Mouse (Mus musculus) liver (tissue): Measurements from ENCODE around the gene Cyb561d2.

Experiments
- DNase-seq: peaks from one replicate; pipeline ENCODE4 v3.0.0-alpha.2; 2020; ENCODE audit warnings: mixed read lengths

The Cyb561d2 gene

DNA sequence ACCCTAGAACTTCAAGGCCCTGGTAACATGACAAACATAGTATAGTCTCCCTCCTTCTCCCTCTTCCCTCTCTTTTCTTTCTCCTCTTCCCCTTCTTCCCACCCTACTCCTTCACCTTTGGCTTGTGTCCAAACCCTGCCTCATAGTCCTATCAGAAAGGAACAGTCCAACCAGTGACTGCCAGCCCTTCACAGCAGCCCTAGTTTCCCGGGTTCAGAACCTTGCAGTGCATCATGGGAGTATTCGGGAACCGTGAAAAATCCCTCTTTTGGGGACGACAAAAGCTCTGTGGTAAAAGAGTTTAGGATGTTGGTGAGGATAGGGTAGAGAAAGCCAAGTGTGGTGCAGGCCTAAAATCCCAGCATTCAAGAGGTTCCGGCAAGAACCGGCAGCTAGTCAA is 21.7 kb downstream of the Cyb561d2 start:
- no peak for DNase-seq

DNA sequence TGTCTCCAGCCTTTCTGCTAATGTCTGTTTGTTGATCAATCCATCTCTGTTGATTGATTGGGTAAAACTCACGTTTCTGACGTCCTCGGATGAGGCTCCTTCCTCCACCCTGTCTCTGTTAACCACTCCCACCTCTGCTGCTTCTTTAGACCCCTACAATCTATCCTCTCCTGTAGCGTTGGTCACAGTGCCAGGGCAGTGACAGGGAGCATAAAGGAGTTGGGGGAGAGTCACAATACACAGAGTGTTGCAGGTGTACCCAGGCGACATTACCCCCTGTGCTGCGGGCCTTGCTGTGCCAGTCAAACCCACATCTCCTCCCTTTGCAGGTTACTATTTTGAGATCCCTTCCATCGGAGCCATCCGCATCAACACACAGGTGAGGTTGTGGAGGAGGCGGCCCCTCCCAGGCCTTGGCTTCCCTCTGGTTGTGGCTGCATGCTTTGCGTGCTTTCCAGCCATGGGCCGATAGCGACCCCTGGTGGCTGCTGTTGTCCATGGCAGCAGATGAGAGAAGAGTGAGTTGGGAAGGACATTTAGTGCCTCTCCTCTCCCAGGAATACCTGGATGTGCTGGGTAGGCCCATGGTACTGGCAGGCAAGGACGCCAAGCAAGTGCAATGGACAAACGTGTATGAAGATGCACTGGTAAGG is 27.6 kb downstream of the Cyb561d2 start:
- DNase-seq: peak; percentile 86

DNA sequence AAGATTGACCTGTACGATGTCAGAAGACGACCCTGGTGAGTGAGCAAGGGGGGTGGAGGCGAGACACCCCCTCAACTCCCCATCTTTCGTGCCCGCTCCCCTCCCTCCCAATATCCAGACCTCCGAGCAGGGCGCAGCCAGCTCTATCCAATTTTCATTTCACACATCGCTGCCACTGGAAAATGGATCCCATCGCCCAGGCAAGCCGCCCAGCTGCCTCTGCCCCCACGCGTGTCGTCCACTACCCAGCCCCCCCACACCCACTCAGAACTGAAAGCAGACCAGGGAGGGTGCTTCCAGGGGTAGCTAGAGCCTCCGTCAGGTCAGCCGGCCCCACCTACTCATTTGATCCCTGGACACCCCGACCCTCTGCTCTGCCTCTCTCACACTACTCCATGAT is 29.7 kb downstream of the Cyb561d2 start:
- DNase-seq: no peak

DNA sequence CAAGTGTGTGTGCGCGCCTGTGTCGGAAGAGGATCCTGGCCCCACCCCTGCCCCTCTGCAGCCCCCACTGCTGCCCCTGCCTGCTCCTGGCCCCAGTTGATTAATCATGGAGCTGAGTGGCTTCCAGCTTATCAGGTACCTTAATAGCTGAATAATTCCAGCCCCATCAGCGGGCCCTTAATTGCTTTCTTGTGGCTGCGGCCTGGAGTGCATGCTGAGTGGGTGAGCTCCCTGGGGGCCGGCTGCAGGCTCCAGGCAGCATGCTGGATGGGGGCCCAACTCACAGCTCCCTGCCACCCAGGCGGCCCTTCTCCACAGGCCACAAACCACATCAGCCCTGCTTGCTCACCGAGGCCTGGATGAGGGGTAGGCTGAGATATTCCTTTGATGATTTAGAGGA is 30.6 kb downstream of the Cyb561d2 start:
- no peak for DNase-seq

DNA sequence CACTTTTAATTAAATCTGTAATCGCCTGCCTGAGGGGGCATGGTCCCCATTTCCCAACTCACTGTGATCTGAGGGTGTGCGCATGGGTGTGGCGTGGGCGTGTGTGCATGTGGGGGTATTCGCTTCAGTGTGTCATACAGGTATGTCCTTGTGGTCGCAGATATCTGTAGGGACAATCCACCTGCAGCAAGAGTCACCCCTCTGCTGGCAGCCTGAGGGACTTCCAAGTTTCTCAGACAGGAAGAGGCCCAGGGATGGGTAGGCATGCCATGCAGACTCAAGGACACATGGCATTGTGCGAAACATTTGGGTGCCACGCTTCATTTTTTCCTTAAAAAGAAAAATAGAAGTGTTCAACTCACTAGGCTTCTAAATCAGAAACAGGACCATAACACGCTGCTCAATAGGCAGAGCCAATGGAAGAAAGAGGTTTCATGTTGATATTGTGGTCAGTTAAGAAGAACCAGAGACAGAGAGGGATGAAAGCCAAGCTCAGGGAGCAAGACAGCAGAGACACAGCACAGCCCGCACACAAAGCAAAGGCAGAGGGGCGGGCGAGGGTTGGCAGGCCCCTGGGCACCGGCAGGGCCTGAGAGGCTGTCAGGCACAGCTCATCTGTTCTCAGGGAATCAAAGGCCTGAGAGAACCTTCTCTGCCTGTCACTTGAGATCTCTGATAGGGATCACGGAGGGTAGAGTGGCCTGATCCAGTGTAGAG is 31.5 kb downstream of the Cyb561d2 start:
- no peak for DNase-seq

DNA sequence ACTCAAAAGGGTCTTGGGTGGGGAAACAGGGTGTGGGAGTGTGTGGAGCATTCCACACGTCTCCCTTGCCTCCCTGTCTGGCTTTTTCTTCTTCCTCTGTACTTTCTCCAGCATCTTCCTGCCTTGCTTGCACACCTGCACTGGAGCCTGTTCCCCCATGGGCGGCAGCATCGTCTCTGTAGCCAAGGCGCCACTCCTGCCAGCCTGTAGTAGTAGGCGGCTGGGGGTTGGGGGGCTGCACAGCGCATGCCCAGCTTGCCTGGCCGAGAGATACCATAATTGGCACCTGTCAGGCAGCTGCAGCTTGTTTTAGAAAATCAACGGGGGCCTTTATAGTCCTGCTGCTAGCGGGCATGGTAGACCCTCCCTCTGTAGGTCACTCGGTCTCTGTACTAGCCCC is 33.7 kb downstream of the Cyb561d2 start:
- no peak for DNase-seq

DNA sequence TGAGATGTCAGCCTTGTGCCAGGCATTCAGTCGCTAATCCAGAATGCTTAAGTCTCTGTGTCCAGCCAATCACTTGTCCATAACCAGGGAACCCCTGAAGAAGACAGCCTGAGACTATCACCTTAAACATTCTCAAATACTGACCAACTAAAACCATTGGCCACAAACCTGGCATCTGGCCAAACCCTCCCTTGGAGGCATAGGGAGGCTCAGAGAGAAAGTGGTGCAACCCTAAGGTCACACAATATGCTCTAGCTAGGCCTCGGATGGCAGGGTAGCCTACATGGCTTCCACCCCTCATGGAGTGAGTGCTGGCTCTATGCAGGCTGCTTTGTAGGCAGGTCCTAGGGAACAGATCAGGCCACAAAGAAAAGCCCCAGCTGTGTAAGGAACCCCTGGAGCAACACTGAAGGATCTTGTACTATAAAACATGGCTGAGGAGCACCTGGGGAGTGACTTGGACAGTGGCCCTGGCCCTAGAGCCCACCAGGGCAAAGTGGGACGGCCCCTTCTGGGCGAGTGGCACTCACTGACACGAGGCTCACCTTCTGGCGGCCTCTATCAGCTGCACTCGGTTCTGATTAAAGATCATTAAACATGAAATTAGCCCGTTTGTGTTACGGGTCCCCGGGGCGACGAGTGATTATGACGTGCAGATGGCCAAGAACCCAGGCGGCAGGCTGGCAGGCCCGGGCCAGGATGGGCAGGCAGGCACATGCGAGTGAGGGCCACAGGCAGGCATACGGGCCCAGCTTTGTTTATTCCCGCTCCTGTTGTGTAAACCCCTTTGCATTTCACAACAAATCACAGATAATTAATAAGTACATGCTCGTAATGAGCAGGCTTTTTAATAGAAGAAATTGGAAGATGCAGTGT is 37.1 kb downstream of the Cyb561d2 start:
- DNase-seq: no peak

DNA sequence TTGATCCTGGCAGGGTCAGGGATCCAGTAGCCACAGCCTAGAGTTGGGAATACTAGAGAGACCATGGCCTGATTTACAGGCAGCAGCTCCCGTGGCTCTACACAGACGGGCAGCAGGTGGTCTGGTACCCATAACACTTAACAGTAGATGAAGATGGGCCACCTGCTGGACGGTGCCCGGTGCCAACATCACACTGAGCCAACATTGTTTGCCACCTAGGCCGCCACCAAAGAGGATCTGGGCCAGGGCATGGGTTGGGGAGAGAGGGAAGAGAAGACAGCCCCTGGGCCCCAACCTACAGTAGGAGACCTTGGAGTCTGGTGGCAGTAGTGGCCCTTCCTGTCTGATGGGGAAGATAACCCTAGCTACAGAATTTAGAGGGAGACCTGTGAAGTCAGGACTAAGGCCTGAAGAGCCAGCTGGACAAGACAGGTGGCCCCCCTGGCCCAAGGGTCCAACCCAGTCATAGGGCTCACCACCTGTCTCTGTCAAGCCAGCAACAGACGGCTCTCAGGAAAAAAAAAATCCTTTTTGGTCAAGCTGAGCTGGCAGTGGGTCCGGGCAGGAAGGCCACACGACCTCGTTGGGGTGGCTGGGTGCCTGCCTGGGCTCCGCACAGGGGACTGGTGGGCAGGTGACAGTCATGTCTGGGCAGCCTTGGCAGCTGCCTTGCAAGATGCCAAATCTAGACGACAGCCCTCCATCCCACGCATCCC is 39.7 kb downstream of the Cyb561d2 start:
- no peak for DNase-seq

DNA sequence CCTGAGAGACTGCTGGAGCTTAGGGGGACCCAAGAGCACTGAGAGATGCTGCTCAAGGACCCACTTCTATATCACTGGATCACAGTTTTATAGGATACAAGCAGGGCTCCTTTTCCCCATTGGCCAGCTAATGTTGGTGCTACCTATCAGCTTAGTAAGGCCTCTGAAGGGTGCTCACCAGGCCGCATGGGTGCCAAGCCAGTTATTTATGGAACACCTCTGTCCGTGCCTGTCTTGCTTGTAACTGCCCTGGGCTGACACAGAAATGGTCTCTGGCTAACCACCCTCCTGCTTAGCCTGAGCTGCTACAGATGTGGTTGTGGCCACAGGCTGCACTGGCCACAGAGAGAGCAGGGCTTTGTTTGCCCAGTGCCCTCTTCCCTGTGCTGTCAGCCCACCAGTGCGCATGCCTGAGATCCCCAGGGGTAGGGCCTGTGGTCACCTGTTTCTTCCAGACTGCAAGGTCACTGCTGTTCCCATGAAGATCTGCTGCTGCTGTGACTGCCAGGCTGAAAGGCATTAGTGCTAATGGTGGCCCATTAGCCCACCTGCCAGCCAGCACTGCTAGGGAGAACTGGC is 41.2 kb downstream of the Cyb561d2 start:
- no peak for DNase-seq

DNA sequence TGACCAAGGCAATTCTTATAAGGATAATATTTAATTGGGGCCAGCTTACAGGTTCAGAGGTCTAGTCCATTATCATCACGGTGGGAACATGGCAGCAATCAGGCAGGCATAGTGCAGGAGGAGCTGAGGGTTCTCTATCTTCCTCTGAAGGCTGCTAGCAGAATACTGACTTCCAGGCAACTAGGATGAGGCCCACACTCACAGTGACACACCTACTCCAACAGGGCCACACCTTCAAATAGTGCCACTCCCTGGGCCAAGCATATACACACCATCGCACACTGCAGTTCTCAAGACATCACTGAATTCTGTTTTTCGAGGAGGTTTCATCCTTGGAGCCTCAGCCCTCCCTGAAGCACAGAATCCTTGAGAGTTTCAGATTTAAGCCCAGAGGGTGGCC is 45.6 kb downstream of the Cyb561d2 start:
- DNase-seq: peak; percentile 52

DNA sequence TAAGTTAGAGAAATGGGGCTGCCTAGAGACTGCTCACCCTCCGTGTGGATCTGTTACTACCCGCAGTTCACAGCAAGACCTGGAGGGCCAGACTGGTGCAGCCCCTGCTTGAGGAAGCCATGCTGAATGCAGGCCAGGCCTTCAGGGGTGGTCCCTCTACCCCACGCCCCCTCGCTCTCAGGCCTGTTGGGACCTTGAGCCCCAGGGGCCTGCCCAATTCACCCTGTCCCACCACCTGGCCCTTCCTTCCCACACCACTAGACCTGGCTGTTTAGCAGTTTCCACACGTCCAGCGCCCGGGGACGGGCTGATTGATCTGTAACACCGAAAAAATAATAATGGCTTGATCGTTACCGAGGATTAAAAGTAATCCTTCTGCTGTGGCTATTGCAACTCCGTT is 47.8 kb downstream of the Cyb561d2 start:
- no peak for DNase-seq

DNA sequence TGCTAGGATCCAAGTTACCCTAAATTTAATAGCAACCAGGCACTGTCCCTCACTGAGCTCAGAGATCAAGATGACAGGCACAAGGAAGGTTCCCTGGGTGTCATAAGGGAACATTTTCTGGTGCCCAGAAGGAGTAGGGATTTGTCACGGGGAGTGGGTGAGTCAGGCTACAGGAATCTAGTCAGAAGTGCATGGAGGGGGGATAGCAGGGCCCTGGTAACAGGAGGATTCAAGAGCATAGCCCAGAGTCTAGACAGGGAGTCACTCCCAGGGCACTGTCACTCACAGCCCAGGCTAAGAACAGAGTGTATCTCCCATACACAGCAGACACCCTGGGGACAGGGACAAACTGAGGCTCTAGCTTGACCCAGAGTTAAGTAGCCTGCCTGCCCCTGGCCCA is 48.5 kb downstream of the Cyb561d2 start:
- no peak for DNase-seq

DNA sequence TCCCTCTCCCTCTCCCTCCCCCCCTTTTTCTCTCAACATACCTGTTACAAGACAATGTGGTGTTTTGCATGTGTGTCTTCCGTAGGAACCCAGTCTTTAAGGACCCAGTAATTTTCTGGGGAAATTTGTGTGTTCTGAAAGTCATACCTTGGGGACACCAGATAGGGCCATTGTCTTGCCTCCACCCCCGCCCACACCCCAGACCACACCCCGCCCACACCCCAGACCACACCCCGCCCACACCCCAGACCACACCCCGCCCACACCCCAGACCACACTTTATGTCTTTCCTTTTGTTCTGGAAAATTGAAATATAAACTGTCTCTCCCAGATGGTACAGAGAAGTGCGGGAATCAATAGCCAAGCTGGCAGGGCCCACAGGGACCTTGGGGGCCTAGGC is 51.4 kb downstream of the Cyb561d2 start:
- no peak for DNase-seq

DNA sequence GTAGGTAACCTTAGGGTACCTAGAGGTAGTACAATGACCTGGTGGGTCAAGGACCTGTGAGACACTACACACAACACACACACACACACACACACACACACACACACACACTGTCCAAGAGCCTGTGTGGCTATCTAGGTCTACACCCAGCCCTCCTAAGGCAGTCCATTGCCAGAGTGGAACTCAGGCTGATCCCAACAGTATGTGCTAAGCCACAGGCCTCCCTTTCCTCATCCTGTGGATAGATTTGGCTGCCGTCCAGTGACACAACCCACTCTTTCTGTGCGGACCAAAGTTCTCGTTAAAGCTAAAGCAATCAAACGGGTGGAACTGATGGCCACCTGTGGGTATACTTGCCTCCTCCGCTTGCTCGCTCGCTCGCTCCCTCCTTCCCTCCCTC is 51.8 kb downstream of the Cyb561d2 start:
- peak; percentile 12 for DNase-seq
